Mouse (Mus musculus) cortical plate, adult 2 months (tissue): ENCODE results near the gene Nox1. TPM values are rescaled to one million over a fixed set of nuclear protein-coding genes. Genes with fewer than 3 reads are reported as not detected.
A peak's percentile ranks its signal among the peaks of the same experiment; 100 is the strongest.

Experiments used
- H3K27ac ChIP-seq: fragments of 200-500 bp; 2 replicates; pipeline ENCODE4 v1.5.1; 2012; ENCODE audit warnings: low read length, control low read depth, inconsistent platforms; ENCODE audit not compliant: insufficient read depth
- H3K4me1 ChIP-seq: fragments of 200-500 bp; 2 replicates; pipeline ENCODE4 v1.6.1; 2011; ENCODE audit warnings: low read length; ENCODE audit not compliant: control insufficient read depth, insufficient read depth
- H3K4me3 ChIP-seq: fragments of 200-500 bp; 2 replicates; pipeline ENCODE4 v1.5.1; 2011; ENCODE audit warnings: mild to moderate bottlenecking, low read length, control low read depth; ENCODE audit not compliant: insufficient read depth
- CTCF ChIP-seq: fragments of 200-500 bp; IDR thresholded peaks from 2 replicates; pipeline ENCODE4 v1.5.1; 2011; ENCODE audit warnings: mild to moderate bottlenecking, control low read depth, low read length; ENCODE audit not compliant: insufficient read depth; ENCODE audit errors: extremely low read depth
- POLR2A ChIP-seq: fragments of 200-500 bp; IDR thresholded peaks from 2 replicates; pipeline ENCODE4 v1.6.1; 2011; ENCODE audit warnings: mild to moderate bottlenecking, low read length, control low read depth; ENCODE audit not compliant: insufficient read depth; ENCODE audit errors: extremely low read depth
- polyA plus RNA-seq: library from polyadenylated mRNA; depleted of rRNA; stranded (reverse); fragments of >200 nt; gene quantifications from 2 replicates; pipeline ENCODE4 v1.2.3, GENCODE M21; 2012

Nox1 gene
- polyA plus RNA-seq, 1 experiment: 0.38 TPM

GRCm38 (mm10) chrX:134174699-134175098 is 47.1 kb downstream of the Nox1 start:
- no peak for TF ChIP-seq CTCF
- TF ChIP-seq POLR2A: no peak
- Histone ChIP-seq H3K4me3 (no peak overlapping the region), H3K4me1 (no peaks in the 10 kb centered on the region; the same call in 1 of the 2 replicates), H3K27ac (no peak overlapping the region)

- Histone ChIP-seq H3K4me1 (no peaks in the 10 kb centered on the region; the same call in 1 of the 2 replicates), H3K4me3 (no peak overlapping the region), H3K27ac (no peak overlapping the region)
- TF ChIP-seq CTCF (no peak), POLR2A (no peak)
These were observed 51.2 kb downstream of the Nox1 start for GRCm38 (mm10) chrX:134170584-134170983.

- H3K4me1 ChIP-seq: no peaks in the 10 kb centered on the region
- no peak for TF ChIP-seq POLR2A
- TF ChIP-seq CTCF: no peak
These were observed 58.3 kb downstream of the Nox1 start for GRCm38 (mm10) chrX:134163484-134163883.

GRCm38 (mm10) chrX:134162826-134163225 is 58.9 kb downstream of the Nox1 start:
- H3K27ac ChIP-seq: no peak overlapping the region
- TF ChIP-seq POLR2A: no peak
- H3K4me1 ChIP-seq: no peaks in the 10 kb centered on the region
- peak overlapping the region; percentile 33 for H3K4me3 ChIP-seq

More at GRCm38 (mm10) chrX:134163484-134163883, 58.3 kb downstream of the Nox1 start:
- Histone ChIP-seq H3K27ac (no peak overlapping the region), H3K4me3 (no peak overlapping the region)

GRCm38 (mm10) chrX:134162043-134162720 is 59.6 kb downstream of the Nox1 start, which contains the start of gene Xkrx:
Gene Xkrx, minus strand, starts transcription at chrX:134162076.
- H3K4me1 ChIP-seq: no peaks in the 10 kb centered on the region
- H3K27ac ChIP-seq: no peak within 1 kb of the TSS
- TF ChIP-seq CTCF: no peak
- TF ChIP-seq POLR2A: no peak
- peak within 1 kb of the TSS; percentile 33 for H3K4me3 ChIP-seq

- Histone ChIP-seq H3K4me3 (no peak overlapping the region), H3K4me1 (no peaks in the 10 kb centered on the region), H3K27ac (no peak overlapping the region)
- TF ChIP-seq CTCF (no peak), POLR2A (no peak)
These were observed 61.3 kb downstream of the Nox1 start for GRCm38 (mm10) chrX:134160442-134160841.

GRCm38 (mm10) chrX:134158151-134158550 is 63.6 kb downstream of the Nox1 start:
- Histone ChIP-seq H3K27ac (no peak overlapping the region), H3K4me3 (no peak overlapping the region), H3K4me1 (no peaks in the 10 kb centered on the region)
- no peak for TF ChIP-seq POLR2A
- no peak for TF ChIP-seq CTCF

GRCm38 (mm10) chrX:134141986-134142385 is 79.8 kb downstream of the Nox1 start:
- Histone ChIP-seq H3K27ac (no peak overlapping the region), H3K4me3 (no peak overlapping the region), H3K4me1 (no peaks in the 10 kb centered on the region)
- TF ChIP-seq POLR2A (no peak), CTCF (no peak)

GRCm38 (mm10) chrX:134141551-134141950 is 80.2 kb downstream of the Nox1 start:
- H3K4me3 ChIP-seq: no peak overlapping the region
- no peak for TF ChIP-seq POLR2A
- no peak for TF ChIP-seq CTCF
- H3K27ac ChIP-seq: no peak overlapping the region
- no peaks in the 10 kb centered on the region for H3K4me1 ChIP-seq

- no peak overlapping the region for H3K27ac ChIP-seq
- TF ChIP-seq POLR2A: no peak
- TF ChIP-seq CTCF: no peak
- H3K4me1 ChIP-seq: no peaks in the 10 kb centered on the region
- no peak overlapping the region for H3K4me3 ChIP-seq
These were observed 81.7 kb downstream of the Nox1 start for GRCm38 (mm10) chrX:134140024-134140423.
